Mouse (Mus musculus): ENCODE data around the gene Plppr1.

The Plppr1 gene

DNA sequence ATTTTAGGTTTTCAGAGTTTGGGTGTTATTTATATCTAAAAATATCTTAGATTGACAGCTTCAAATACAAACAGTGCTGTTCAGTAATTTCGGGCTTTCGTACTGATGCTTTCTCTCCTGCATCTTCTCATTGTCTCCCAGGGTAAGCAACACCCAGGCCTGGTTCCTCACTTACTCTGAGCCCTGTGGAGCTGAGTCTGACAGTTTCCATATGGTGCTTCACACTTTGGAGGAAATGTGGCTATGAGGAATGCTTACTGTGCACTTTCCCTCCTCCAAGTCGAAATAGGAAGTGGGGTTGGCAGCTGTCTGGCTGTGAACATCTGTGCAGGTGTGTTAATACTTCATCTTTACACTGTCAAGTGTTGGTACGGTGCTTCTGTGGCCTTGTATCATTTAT lies 85.7 kb downstream of the Plppr1 start:
- DNase-seq = no peak

DNA sequence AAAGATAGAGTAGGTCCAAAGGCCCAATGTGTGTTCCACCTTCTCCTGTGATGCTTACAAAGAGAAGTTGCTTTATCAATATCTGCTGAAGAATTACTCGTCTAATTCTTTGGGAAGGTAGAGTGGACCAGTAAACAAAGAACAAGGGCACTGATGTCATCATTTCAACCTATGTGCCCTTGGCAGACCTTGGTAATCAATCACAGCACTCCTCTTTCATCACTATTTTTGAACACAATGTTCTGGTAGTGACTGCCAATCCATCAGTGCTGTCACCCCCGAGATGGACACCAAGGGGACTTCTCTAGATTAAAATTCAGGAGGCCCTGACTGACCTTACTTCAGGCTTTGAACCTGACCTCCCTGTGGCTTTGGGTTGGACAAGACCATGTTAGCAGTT lies 89.7 kb downstream of the Plppr1 start:
- DNase-seq = no peak

DNA sequence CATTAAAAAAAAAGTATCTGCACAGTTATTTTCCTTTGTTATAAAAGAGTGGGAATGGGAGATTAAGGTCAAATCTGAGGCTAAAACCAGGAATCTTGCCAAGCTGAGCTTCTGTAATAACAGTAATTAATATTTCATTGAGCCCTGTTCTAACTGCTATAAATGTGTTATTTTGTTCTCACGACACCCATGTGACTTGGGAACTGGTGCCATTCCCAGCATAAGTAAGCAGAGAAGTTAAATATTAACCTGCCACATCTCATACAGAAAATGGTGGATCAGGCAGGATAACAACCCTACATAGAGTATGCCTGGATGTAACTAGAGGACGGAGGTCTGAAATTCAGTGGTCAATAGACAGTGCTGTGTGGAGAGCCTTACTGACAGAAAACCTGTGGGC lies 90.2 kb downstream of the Plppr1 start:
- no peak for DNase-seq

DNA sequence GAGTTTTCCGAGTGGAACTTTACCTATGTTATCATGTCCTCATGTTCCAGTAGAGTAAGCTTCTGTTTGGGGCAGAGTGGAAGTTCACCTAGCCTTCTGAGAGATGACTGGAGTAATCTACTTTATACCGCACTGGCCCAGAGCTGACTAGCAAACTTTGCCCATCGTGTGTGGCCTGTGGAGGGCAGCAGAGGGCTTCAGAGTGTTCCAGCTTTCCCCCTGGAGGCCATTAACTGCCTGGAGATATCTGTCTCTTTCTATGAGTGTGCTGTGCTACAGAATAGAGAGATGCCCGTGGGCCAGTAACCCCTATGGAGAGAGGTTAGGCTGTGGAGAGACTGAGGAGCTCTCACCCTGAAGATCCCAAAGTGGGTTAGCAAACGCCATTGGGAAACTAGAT lies 94.8 kb downstream of the Plppr1 start:
- peak; percentile 20 to 55 for DNase-seq

DNA sequence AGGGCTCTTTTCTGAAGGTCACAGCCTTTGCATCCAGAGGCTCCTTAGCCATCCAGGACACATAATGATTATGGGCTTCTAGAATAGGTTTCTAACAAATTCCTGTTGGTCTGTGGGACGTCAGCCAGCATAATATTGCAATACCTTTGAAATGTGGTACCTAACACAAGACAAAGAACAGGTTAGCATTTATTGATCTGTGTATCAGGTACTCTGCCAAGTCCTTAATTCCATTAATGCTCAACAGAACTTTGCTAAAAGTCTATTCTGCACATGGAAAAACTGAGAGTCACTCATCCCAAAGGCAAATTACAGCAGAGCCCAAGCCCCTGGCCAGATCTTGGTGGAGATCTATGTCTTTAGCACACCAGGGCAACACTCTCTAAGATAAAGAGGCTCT lies 97.7 kb downstream of the Plppr1 start:
- DNase-seq = no peak

DNA sequence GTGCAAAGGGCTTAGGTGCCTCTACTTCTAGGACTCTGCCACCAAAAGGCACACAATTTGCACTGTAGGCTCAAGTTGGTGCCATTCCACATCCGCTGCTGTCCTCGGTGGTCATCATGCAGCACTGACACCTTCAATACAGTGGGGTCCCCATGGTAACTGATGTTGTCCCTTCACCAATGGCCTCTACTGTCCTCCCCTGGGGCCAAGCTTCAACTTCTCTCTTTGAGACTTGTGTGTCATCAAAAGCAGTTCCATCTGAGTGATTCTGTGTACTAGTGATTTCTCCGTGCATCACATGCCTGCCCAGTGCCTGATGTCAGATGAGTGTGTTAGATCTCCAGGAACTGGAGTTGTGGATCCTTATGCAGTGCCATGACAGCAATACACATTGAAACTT lies 104.2 kb downstream of the Plppr1 start:
- DNase-seq = no peak

DNA sequence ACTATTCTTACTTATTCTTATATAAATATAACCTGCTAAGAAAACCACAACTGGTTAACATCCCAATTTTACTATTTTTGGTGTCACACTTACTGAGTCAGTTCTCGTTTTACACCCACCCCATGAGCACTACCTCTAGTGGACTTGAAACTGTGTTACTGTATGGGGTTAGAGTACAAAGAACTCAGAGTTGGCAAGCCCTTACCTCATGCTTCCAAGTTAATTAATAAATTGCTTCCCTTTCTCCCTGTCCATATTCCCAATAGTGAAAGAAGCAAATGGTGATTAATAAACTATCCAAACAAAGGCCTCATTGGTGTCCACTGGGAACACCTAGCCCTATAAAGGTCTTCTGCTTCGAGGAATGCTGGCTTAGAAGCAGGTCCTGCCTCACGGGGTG lies 107.3 kb downstream of the Plppr1 start:
- DNase-seq = no peak

DNA sequence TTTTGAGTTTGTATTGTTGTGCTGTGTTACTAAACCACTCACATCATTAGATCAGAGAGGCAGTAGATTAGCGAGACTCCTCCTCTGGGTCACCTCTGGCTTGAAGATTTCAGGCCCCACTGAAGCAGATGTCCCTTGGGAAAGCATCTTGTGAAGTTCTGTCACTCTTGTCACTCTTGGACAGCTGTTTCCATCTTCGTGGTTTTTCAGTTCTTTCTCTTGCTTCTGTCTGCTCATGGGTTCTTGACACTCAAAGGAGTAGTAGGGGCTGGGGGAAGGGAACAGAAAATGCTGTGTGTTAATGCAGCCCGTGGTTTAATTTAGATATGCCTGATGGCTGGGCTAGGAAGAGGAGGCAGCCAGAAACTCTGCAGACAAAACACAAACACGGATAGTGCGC lies 108.0 kb downstream of the Plppr1 start:
- no peak for DNase-seq

DNA sequence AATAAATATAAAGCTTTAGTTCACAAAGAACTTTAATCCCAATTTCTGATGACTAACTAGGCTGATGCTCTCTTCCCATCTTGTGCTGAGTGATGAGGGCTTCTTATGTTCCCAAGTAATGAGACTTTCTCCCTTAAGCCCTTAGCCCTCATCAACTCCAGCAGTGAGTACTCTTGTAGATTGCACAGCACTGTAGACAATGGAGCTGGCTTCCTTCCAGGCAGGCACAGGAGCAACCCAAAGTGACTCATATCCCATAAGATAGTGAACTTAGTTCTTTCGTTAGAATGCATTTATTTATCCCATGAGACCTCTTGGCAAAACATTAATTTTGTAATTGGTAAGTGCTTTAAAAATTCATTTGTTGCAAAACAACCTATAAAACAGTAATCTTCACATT lies 110.4 kb downstream of the Plppr1 start:
- no peak for DNase-seq

DNA sequence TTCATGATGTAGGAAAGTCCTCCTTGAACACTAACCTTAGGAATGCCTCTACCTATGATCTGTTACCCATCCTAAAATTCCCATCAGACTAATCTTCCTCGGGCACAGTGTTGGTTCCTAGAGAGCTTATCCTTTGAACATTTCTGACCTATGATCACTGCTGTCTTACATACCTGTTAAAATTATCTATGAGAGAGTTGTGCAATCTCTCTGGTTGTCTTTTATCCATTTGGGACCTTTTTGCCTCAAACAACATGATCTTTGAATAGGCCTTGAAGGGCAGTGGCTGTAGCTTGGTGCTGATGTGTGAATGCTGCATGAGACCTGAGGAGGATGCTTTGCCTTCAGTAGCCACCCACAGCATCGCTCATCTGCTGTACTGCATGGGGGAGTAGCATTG lies 119.0 kb downstream of the Plppr1 start:
- DNase-seq = no peak

DNA sequence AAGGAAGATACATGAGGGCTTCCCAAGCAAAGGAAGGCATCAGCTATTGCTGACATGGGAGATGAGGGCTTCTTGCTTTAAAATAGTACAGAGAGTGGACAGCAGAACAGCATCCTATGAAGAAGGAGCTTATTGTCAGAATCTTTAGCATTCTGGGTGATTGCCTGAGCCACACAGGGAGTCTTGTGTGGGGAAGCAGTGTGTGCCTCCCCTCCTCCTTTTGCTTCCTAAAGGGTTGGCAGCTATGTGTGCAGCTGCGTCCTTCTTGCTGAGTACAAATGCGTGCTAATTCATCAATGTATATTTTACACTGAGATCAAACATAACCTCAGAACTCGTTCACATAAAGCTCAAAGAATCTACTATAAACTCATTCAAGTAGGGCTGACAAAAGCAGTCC lies 119.8 kb downstream of the Plppr1 start:
- no peak for DNase-seq

DNA sequence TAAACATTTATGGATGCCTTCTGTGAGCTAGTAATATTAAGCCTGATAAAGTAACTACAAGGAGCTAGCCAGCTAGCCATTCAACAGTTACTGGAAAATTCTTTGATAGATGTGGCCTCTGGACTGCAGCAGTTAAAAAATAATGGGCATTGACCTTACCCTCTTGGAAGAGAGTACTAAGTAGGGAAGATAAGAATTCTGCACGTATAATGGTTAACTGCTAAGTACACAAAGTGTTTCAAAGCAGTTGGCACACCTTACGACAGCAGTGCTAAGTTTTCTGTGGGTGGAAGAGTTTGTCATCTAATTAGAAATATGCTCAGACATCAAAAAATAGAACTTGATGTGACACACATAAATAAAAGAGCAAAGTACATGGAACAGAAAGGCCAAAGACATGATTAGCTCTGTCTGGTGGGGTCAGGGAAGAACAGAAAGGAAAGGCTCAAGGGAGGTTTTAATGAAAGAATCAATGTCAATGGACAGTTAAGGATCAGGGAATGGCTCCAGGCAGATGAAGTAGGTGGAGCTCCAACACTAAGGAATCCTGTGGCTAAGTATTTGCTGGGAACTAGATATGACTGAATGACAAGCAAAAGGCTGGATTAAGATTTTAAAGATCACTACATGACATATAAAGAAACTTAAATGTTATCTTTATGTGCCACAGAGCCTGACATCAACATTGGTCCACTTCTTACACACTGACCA lies 120.6 kb downstream of the Plppr1 start:
- DNase-seq = no peak

DNA sequence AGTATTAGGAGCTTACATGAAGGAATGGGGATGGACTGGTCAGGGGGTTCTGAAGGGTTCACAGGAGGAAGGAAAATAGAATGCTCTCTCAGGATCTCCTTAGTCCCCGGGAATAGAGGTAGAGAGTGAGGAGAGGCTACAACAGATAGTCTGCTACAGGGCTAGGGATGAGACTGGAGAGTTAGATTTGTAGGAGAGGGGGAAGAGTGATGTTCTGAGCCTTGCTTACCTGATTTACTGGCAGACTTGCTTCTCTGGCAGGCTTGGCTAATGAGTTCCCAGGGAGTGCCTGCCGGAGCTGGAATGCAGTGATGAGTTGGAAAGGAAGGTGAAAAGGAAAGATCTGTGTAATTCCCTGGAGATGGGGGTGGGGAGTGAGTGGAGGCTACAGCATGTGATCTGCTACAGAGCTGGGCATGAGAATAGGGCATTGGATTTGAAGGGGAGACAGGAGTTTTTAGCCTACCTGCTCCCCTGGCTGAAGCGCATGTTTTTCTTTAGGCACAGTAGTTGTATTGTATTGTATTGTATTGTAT lies 131.0 kb downstream of the Plppr1 start:
- no peak for DNase-seq

DNA sequence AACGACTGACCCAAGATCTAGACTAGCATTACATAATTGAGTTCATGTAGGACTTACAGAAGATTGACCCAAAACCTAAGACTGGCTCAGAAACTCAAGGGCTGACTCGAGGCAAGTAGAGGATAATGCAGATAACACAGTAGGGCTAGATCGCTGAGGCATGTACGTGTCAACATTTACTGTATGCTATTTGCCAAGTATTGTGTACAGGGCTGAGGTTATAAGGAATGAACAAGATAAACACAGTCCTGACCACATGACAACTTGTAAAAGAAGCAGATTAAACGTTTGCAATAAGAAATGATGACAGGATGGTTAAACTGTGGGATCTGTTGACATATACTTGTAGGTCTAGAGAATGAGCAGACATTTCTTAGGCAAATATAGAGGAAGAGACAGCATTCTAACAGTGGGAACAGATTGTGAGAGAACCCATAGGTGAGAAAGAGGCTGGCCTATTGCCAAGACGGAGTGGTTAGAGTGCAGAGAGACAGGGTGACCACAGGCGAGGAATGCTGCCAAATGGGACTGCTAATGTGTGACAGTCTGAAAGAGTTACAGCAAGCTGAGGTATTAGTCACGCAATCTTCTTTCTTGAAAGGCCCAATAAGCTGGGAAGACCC lies 138.2 kb downstream of the Plppr1 start:
- peak in 1 of 2 experiments; percentile 4 for DNase-seq

DNA sequence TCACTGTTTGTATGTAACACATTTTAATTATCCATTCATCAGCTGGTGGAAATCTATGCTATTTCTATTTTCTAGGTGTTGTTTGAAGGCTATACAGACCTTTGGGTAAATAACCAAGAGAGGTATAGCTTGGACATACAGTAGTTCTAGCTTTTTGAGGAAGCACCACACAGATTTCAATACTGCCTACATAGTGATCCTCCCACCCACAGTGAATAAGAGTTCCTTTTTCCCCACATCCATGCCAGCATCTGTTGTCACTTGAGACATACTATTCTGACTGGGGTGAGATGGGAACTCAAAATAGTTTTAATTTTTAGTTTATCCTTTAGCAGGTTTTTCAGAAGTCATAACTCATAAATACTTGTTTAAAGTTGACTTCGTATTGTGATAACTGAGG lies 151.4 kb downstream of the Plppr1 start:
- no peak for DNase-seq

DNA sequence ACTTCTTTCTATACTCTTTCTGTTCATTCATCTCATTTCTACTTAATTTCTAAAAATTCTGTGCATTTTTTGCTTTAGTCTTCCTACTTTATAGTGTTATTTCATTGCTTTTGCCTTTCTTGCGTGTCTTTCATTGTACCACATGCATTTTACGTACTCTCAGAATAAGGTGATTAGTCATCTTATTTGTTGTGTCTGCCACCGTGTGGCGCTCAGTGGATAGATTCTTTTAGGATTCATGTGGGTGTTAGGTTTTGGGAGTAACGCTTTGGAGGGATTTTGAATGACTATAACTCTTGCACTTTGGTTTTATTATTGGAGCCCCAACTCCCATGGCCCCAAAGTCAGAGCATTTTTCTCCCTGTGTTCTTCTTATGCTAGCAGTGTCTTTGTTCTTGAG lies 152.5 kb downstream of the Plppr1 start:
- DNase-seq = no peak

DNA sequence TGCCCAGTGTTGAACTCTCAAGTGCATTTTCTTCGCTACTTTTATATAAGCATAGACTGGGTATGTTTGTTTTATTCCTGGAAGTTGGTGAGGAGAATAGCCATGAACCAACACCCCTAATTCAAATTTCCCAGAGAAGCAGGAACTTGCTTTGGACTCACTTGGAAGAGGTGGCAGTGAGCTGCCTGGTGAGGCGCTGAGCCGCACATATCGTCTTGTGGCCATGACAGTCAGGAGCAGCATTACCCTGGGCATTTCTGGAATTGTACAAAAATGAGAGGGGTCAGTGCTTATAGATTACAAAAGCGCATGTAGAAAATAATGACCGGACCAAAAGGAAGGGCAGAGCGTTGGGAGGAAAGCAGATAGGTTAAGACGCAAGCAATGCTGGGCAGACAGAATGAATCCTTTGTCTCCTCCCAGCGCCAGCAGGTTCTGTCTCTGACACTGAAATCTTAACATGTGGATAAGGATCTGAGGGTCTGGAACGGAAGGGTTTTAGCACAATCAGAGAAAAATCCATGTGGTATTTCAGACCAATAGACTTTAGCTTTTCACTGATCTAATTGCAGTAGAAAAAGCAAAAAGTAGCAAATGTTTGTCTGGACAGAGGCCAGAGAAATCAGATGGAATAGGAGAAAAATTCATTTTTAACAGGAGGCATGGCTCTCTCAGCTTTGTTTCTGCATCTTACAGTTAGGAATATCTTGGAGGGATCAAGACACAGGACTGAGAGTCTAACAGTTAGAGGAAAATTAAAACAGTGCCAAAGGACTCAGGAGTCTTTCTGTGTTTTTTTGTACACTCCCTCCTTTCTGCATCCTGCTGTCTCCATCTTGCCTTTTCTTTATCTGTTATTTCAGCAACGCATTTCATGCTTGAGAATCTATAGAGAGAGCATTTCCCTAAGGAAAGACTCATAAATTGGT lies 153.8 kb downstream of the Plppr1 start:
- no peak for DNase-seq

DNA sequence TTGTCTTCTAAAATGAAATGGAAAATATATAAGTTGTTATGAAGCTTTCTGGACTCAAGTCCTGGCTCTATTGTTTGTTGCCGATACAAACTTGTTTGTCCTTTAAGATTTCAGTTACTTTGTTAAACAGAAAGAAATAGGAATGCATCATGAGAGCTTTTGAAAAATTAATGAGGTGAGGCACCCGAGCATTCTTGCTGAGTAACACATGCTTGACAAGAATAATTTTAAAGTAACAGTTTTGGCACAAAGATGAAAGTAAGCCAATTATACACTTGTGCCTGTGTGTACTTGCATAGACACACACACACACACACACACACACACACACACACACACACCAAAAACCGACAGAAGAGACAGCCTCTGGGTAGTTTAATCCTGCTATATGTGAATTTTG lies 155.3 kb downstream of the Plppr1 start:
- DNase-seq = no peak

DNA sequence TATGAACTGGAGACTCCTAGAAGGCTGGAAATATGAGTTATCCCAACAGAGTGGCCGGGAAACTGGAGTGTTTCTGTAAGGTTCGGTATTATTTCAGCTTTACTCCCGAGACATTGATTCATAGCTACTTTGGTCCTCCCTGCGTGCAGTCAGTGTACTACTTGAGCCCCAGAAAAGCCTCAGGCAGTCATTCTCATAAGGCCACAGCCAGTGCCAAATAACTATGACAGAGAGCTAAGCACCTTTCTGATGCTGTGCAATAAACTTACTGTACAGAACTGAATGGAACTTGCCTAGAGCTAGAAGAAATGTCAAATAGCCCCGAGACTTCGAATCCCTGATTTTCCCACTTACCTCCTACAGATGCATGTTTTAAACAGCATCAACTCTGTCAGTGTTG lies 164.4 kb downstream of the Plppr1 start:
- no peak for DNase-seq

DNA sequence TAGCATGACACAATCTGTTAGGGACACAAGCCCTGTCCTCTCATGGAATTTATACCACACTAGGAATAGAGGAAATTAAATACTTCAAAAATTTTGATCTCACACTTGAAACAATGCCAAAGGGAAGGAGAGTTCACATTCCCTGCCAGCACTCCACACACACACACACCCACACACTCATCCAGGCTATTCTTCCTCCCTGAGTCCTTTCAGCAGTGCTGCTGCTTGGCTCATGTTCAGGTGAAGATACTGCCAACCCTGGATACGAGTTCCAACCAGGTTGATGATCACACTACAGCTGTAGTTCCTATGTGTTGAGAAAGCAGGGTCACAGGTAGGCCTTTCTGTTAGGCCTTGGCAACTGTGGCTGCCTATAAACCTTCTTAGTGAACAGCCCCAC lies 165.9 kb downstream of the Plppr1 start:
- DNase-seq = no peak

DNA sequence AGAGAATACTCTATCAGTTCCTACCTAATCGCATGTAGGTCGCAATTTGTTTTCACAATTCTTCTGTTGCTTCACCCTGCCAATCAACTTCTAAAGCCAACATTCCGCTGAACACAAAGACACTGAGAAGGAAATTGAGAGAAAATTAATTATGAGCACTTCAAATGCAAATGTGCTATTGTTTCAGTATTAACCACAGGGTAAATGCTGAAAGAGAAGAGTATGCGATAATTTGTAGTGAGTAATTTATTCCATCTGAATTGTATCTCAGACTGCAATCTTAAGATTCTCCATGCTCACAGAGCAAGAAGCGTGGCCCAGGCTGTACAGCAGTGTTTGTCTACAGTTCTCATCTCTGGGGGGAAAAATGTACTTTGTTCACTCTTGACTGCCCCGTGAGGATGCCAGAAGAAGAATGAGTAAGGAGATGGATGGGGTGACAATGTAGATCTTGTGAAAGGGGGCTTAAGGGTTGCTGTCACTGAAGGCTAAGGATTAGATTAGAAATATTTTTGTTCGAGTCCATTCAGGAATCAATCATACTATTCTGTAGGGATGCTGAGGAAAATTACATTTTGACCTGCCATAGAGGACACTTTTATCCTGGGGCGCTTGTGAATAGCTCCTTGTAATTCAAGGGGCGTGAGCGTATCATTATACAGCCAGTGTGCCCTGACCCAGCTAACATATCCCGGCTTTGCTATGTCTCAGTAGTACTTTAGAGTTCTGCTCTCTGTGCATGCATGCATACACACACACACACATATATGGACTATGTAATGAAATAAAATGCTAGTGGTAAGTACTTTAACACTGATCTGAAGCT lies 173.3 kb downstream of the Plppr1 start:
- no peak for DNase-seq

DNA sequence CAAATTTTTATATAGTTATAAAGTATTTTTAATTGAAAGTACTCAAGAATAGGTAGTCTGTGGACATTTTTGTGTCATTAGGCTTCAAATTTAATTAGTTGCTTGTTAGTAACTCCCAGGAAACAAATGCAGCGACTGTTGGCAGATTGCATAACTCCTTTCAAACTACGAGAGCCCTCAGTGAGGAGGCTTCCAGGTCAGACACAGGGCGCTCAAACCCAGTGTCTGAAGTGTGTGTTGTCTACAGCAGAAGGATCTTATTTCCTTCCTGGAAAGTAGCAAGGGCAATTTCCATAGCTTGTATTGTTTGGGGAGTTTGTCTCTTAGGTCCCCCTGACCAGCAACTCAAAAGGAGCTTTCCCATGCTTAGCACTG lies 173.9 kb downstream of the Plppr1 start:
- no peak for DNase-seq

DNA sequence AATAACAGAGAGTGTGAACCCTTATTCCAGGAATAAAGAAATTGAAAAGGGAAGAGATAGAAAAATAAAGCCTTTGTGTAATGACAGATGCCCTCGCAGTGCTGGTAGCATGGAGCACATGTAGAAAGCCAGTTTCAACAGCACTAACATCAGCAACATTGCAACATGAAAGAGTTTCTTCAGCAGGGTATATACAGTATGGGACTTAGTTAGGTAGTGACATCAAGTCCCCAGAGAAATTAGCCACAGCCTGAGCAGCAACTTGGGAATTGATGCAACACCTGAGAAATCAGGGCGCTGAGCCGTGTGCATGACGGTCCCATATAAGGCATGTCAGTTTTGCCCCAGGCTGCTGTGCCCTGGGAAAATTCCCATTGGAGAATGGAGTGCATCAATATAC lies 179.0 kb downstream of the Plppr1 start:
- no peak for DNase-seq
